In genomic region chr13:9149473-9150217, GRCm38 (mm10) we compare ENCODE assay signal across 12 mouse cellular contexts. TPM values are rescaled to one million over a fixed set of nuclear protein-coding genes. Genes with fewer than 3 reads are reported as not detected.
A peak's percentile ranks its signal among the peaks of the same experiment; 100 is the strongest.
DNase-seq lines count a peak whose midpoint lies in the region; ATAC-seq and TF ChIP-seq lines count a peak whose summit lies in the region.
"Had no signal": no experiment of that assay in that cellular context is flagged by ENCODE, and none has a peak within 500 bp of the region (broad histone marks: within the 10 kb centered on the region; RNA-seq: fewer than 3 reads in every experiment).

No protein-coding gene starts in this region.

- H3K27ac ChIP-seq in heart, postnatal 0 days (ENCODE audit: low read depth), result peak overlapping the region; percentile 6; the same call in 1 of the 2 replicates
- H3K27ac ChIP-seq: forebrain, embryonic 13.5 days; midbrain, embryonic 13.5 days had no signal

- H3K27me3 ChIP-seq in heart, postnatal 0 days (ENCODE audit: control insufficient read depth, insufficient read depth, low read length), result no peaks in the 10 kb centered on the region
- H3K27me3 ChIP-seq: forebrain, embryonic 13.5 days; heart, embryonic 12.5 days; midbrain, embryonic 13.5 days had no signal

- H3K4me2 ChIP-seq in heart, postnatal 0 days (ENCODE audit: low read depth, low read length), result no peak overlapping the region
- H3K4me2 ChIP-seq: forebrain, embryonic 13.5 days; heart, embryonic 12.5 days; midbrain, embryonic 13.5 days had no signal

- WGBS in heart, postnatal 0 days, result 70% methylated on average over 7 of the region's 7 CpGs

- H3K36me3 ChIP-seq in heart, postnatal 0 days (replicated peaks; ENCODE audit: control insufficient read depth, insufficient read depth, low read length), result peaks cover 76% of the 10 kb centered on the region

- DNase-seq in heart, postnatal 0 days (ENCODE audit: low spot score), result no peak
- no peak for DNase-seq in heart, postnatal 14 days
- DNase-seq in A20 (ENCODE audit: low read depth, low spot score), result peak; percentile 66
- DNase-seq in R1 (ENCODE audit: low read depth, low spot score), result peak; percentile 25
- DNase-seq in thymus, postnatal 36 days, result no peak
- no peak for DNase-seq in frontal cortex, adult 2 months (ENCODE audit: extremely low spot score in 1 of 2, low spot score in 1 of 2)
- no peak for DNase-seq in retina, embryonic 14.5 days (ENCODE audit: low spot score)
- DNase-seq: kidney, postnatal 25 days had no signal

- intact Hi-C loops in heart, postnatal 14 days (cut with DNase I), result no loop called here

- no peak overlapping the region for H3K4me3 ChIP-seq in heart, postnatal 0 days (ENCODE audit: low read depth, low read length)
- H3K4me3 ChIP-seq: forebrain, embryonic 13.5 days; heart, embryonic 12.5 days; midbrain, embryonic 13.5 days had no signal

- no peak overlapping the region for H3K9ac ChIP-seq in heart, postnatal 0 days (replicated peaks; ENCODE audit: low read depth, low read length)
- H3K9ac ChIP-seq: forebrain, embryonic 13.5 days; heart, embryonic 12.5 days; midbrain, embryonic 13.5 days had no signal

- no peaks in the 10 kb centered on the region for H3K4me1 ChIP-seq in heart, postnatal 0 days (ENCODE audit: control insufficient read depth, insufficient read depth)

- ATAC-seq in heart, postnatal 0 days (ENCODE audit: insufficient read depth, low read depth), result no peak
- ATAC-seq in megakaryocyte, adult 5-6 weeks (ENCODE audit: poor library complexity, severe bottlenecking), result peak; percentile 94
- ATAC-seq: forebrain, embryonic 13.5 days; midbrain, embryonic 13.5 days had no signal

- H3K9me3 ChIP-seq in heart, postnatal 0 days (replicated peaks; ENCODE audit: control insufficient read depth, low read length), result no peaks in the 10 kb centered on the region
- H3K9me3 ChIP-seq: forebrain, embryonic 13.5 days; heart, embryonic 12.5 days; midbrain, embryonic 13.5 days had no signal

- no peak for TF ChIP-seq CTCF in heart, postnatal 0 days (IDR thresholded peaks at IDR 0.05; ENCODE audit: low read depth)

- no peak for TF ChIP-seq EP300 in heart, postnatal 0 days (IDR thresholded peaks at IDR 0.05; ENCODE audit: low read depth)

RNA-seq across cellular contexts. Expression of gene Larp4b, which starts 56.0 kb away (rescaled TPM):
- total RNA-seq in heart, postnatal 0 days (2014; rRNA removed; ENCODE audit: low replicate concordance), result 37.1 and 95.2 TPM in 2 replicates
- polyA plus RNA-seq in heart, postnatal 0 days (2015; fragmentation: Nextera tagmentation; extraction: Ambion mirVana), result 17.2 and 19.1 TPM in 2 replicates
- total RNA-seq in heart, postnatal 14 days (2021), result 10 to 100 TPM; 69.9 to 78.9 TPM
- 75.5 and 85.5 TPM in 2 replicates for total RNA-seq in megakaryocyte, adult 5-6 weeks (2015)
- total RNA-seq in megakaryocyte, adult 5-6 weeks (2017), result 88.0 and 90.9 TPM in 2 replicates
- 31.7 and 34.2 TPM in 2 replicates for polyA plus RNA-seq in frontal cortex, adult 2 months (2012; rRNA removed)

Comparison
In these comparisons a context has a peak if more than half of its experiments do, and no peak if none do; other contexts are left out.
1. DNase-seq: peak in A20 (single experiment) and R1 (single experiment); none in heart, postnatal 0 days (single experiment), heart, postnatal 14 days (0 of 2), thymus, postnatal 36 days (0 of 2), frontal cortex, adult 2 months (0 of 2) and retina, embryonic 14.5 days (single experiment).